Mouse (Mus musculus): ENCODE data around the gene Nde1.
A peak's percentile ranks its signal among the peaks of the same experiment; 100 is the strongest.
"Not testable (repeated sequence)": the region's sequence is repeated elsewhere in the genome, so short reads cannot be mapped to it uniquely, and the experiment has no call there.

Nde1 gene

GRCm38 (mm10) chr16:14162988-14163416 is at the start of gene Nde1, which contains the start of gene Marf1:
TSS of gene Nde1 (plus strand) at chr16:14163275.
TSS of gene Marf1 (minus strand) at chr16:14163351.
- peak; percentile 82 to 83 for DNase-seq

GRCm38 (mm10) chr16:14117299-14117698 is 45.8 kb upstream of the Nde1 start:
- no peak for DNase-seq

- no peak for DNase-seq
Observed at GRCm38 (mm10) chr16:14120941-14121340, 42.1 kb upstream of the Nde1 start.

- no peak for DNase-seq
Observed at GRCm38 (mm10) chr16:14121563-14121962, 41.5 kb upstream of the Nde1 start.

GRCm38 (mm10) chr16:14122586-14122985 is 40.5 kb upstream of the Nde1 start:
- DNase-seq: no peak

- DNase-seq: no peak
Observed at GRCm38 (mm10) chr16:14123901-14124300, 39.2 kb upstream of the Nde1 start.

- no peak for DNase-seq
Observed at GRCm38 (mm10) chr16:14124709-14125108, 38.4 kb upstream of the Nde1 start.

GRCm38 (mm10) chr16:14125253-14125652 is 37.8 kb upstream of the Nde1 start:
- no peak for DNase-seq

GRCm38 (mm10) chr16:14128977-14129376 is 34.1 kb upstream of the Nde1 start:
- no peak for DNase-seq

GRCm38 (mm10) chr16:14130796-14131195 is 32.3 kb upstream of the Nde1 start:
- no peak for DNase-seq

GRCm38 (mm10) chr16:14131376-14131775 is 31.7 kb upstream of the Nde1 start:
- no peak for DNase-seq

- no peak for DNase-seq
Observed at GRCm38 (mm10) chr16:14131838-14132237, 31.2 kb upstream of the Nde1 start.

GRCm38 (mm10) chr16:14135014-14135413 is 28.1 kb upstream of the Nde1 start:
- DNase-seq: no peak

- DNase-seq: no peak
Observed at GRCm38 (mm10) chr16:14137976-14138561, 25.0 kb upstream of the Nde1 start.

GRCm38 (mm10) chr16:14139106-14139505 is 24.0 kb upstream of the Nde1 start:
- DNase-seq: no peak

- DNase-seq: no peak
Observed at GRCm38 (mm10) chr16:14143298-14143697, 19.8 kb upstream of the Nde1 start.

GRCm38 (mm10) chr16:14147712-14148111 is 15.4 kb upstream of the Nde1 start:
- DNase-seq: no peak

- DNase-seq: no peak
Observed at GRCm38 (mm10) chr16:14151718-14152117, 11.4 kb upstream of the Nde1 start.

GRCm38 (mm10) chr16:14155638-14156037 is 7.4 kb upstream of the Nde1 start:
- DNase-seq: not testable (repeated sequence)

- DNase-seq: no peak
Observed at GRCm38 (mm10) chr16:14156312-14156711, 6.8 kb upstream of the Nde1 start.

GRCm38 (mm10) chr16:14158536-14158935 is 4.5 kb upstream of the Nde1 start:
- no peak for DNase-seq

GRCm38 (mm10) chr16:14158936-14159745 is 3.9 kb upstream of the Nde1 start:
- peak; percentile 99 to 100 for DNase-seq

- DNase-seq: peak; percentile 75 to 81
Observed at GRCm38 (mm10) chr16:14159746-14160131, 3.3 kb upstream of the Nde1 start.

GRCm38 (mm10) chr16:14160941-14161340 is 2.1 kb upstream of the Nde1 start:
- DNase-seq: no peak
